Mouse (Mus musculus): ENCODE data around the gene Ptprn2.

Gene Ptprn2

GRCm38 (mm10) chr12:117274576-117274975, 789.1 kb downstream of the Ptprn2 start:
- no peak for DNase-seq

GRCm38 (mm10) chr12:117280790-117281189, 795.3 kb downstream of the Ptprn2 start:
- DNase-seq, result no peak

- no peak for DNase-seq
These were observed 797.1 kb downstream of the Ptprn2 start for GRCm38 (mm10) chr12:117282659-117283058.

GRCm38 (mm10) chr12:117287456-117287855, 801.9 kb downstream of the Ptprn2 start:
- no peak for DNase-seq

GRCm38 (mm10) chr12:117291943-117292342, 806.4 kb downstream of the Ptprn2 start:
- DNase-seq, result no peak

GRCm38 (mm10) chr12:117296792-117297191, 811.3 kb downstream of the Ptprn2 start:
- no peak for DNase-seq

- no peak for DNase-seq
These were observed 813.6 kb downstream of the Ptprn2 start for GRCm38 (mm10) chr12:117299084-117299483.

- DNase-seq, result no peak
These were observed 819.5 kb downstream of the Ptprn2 start for GRCm38 (mm10) chr12:117304751-117305624.

- no peak for DNase-seq
These were observed 820.1 kb downstream of the Ptprn2 start for GRCm38 (mm10) chr12:117305625-117306105.

GRCm38 (mm10) chr12:117312079-117312478, 826.6 kb downstream of the Ptprn2 start:
- DNase-seq, result no peak

- DNase-seq, result no peak
These were observed 829.5 kb downstream of the Ptprn2 start for GRCm38 (mm10) chr12:117314987-117315386.

GRCm38 (mm10) chr12:117315661-117316060, 830.1 kb downstream of the Ptprn2 start:
- no peak for DNase-seq

- DNase-seq, result no peak
These were observed 832.7 kb downstream of the Ptprn2 start for GRCm38 (mm10) chr12:117318229-117318628.

GRCm38 (mm10) chr12:117323017-117323416, 837.5 kb downstream of the Ptprn2 start:
- DNase-seq, result no peak

Measured in cerebellum, adult 8-10 months (tissue).